Mouse (Mus musculus) cerebellum, adult 9-11 months (tissue): ENCODE measurements at regions not wholly inside any gene's neighbourhood (a gene's known extent, or its start where the extent isn't known, plus 50 kb on each side); places are given as distances from the start of the nearest gene placed in this dataset.

Experiments used
- DNase-seq: peaks from one replicate; pipeline ENCODE4 v3.0.0; 2022

GRCm38 (mm10) chr13:97651761-97652160, 108.7 kb downstream of the Gm10260 start:
- DNase-seq = no peak

- DNase-seq = no peak
Measured at GRCm38 (mm10) chr13:97651176-97651575, 109.3 kb downstream of the Gm10260 start.

GRCm38 (mm10) chr13:97650191-97650590, 110.2 kb downstream of the Gm10260 start:
- no peak for DNase-seq

- DNase-seq = no peak
Measured at GRCm38 (mm10) chr13:97647486-97647885, 112.9 kb downstream of the Gm10260 start.

- no peak for DNase-seq
Measured at GRCm38 (mm10) chr13:97646021-97646385, 114.4 kb downstream of the Gm10260 start.

- DNase-seq = no peak
Measured at GRCm38 (mm10) chr13:97645107-97646020, 115.1 kb downstream of the Gm10260 start.

GRCm38 (mm10) chr13:97640236-97640635, 120.2 kb downstream of the Gm10260 start:
- no peak for DNase-seq

- DNase-seq = no peak
Measured at GRCm38 (mm10) chr13:97639656-97640055, 120.8 kb downstream of the Gm10260 start.

- DNase-seq = peak; percentile 21
Measured at GRCm38 (mm10) chr13:97638457-97639088, 121.9 kb downstream of the Gm10260 start.

- no peak for DNase-seq
Measured at GRCm38 (mm10) chr13:97637506-97637905, 122.9 kb downstream of the Gm10260 start.

GRCm38 (mm10) chr13:97634041-97634788, 126.2 kb downstream of the Gm10260 start:
- no peak for DNase-seq

GRCm38 (mm10) chr13:97633551-97633950, 126.9 kb downstream of the Gm10260 start:
- DNase-seq = no peak

- DNase-seq = no peak
Measured at GRCm38 (mm10) chr13:97631872-97632402, 128.5 kb downstream of the Gm10260 start.

- no peak for DNase-seq
Measured at GRCm38 (mm10) chr13:97630921-97631320, 129.5 kb downstream of the Gm10260 start.

- DNase-seq = no peak
Measured at GRCm38 (mm10) chr13:97628608-97629007, 131.8 kb downstream of the Gm10260 start.

GRCm38 (mm10) chr13:97627247-97627646, 133.2 kb downstream of the Gm10260 start:
- no peak for DNase-seq

GRCm38 (mm10) chr13:97626786-97627185, 133.6 kb downstream of the Gm10260 start:
- DNase-seq = no peak

- no peak for DNase-seq
Measured at GRCm38 (mm10) chr13:97626116-97626515, 134.3 kb downstream of the Gm10260 start.

GRCm38 (mm10) chr13:97625391-97625790, 135.0 kb downstream of the Gm10260 start:
- no peak for DNase-seq

GRCm38 (mm10) chr13:97618190-97618586, 142.2 kb downstream of the Gm10260 start:
- DNase-seq = no peak

- no peak for DNase-seq
Measured at GRCm38 (mm10) chr13:97617511-97618189, 142.8 kb downstream of the Gm10260 start.

- DNase-seq = no peak
Measured at GRCm38 (mm10) chr13:97616919-97617318, 143.5 kb downstream of the Gm10260 start.
